Mouse (Mus musculus) intestine, postnatal 0 days (tissue): ENCODE data around the gene Atp2b1. TPM values are rescaled to one million over a fixed set of nuclear protein-coding genes. Genes with fewer than 3 reads are reported as not detected.

Experiments
- ATAC-seq: fragments of 200-750 bp; cut with Nextera tagmentation; 2 replicates; pipeline ENCODE4 v1.8.0; 2017; ENCODE audit warnings: mild to moderate bottlenecking, moderate TSS enrichment, moderate library complexity
- H3K27ac ChIP-seq: fragments of 300-500 bp; sonication (generic); 2 replicates; pipeline ENCODE4 v1.5.1; 2014; ENCODE audit warnings: mild to moderate bottlenecking, low read depth, low read length, moderate library complexity
- H3K27me3 ChIP-seq: fragments of 300-500 bp; sonication (generic); replicated peaks from 2 replicates; pipeline ENCODE4 v1.6.1; 2014; ENCODE audit warnings: low read length, mixed read lengths; ENCODE audit not compliant: control insufficient read depth, insufficient read depth
- H3K36me3 ChIP-seq: fragments of 300-500 bp; sonication (generic); 2 replicates; pipeline ENCODE4 v1.6.1; 2014; ENCODE audit warnings: mild to moderate bottlenecking, moderate library complexity; ENCODE audit not compliant: control insufficient read depth, insufficient read depth
- H3K4me1 ChIP-seq: fragments of 300-500 bp; sonication (generic); replicated peaks from 2 replicates; pipeline ENCODE4 v1.6.1; 2014; ENCODE audit warnings: antibody characterized with exemption, low read length, mixed read lengths; ENCODE audit not compliant: control insufficient read depth, insufficient read depth
- H3K4me2 ChIP-seq: fragments of 300-500 bp; sonication (generic); replicated peaks from 2 replicates; pipeline ENCODE4 v1.6.1; 2014; ENCODE audit warnings: low read depth, mild to moderate bottlenecking, moderate library complexity
- H3K4me3 ChIP-seq: fragments of 300-500 bp; sonication (generic); 2 replicates; pipeline ENCODE4 v1.5.1; 2014; ENCODE audit warnings: low read depth, low read length
- H3K9ac ChIP-seq: fragments of 300-500 bp; sonication (generic); 2 replicates; pipeline ENCODE4 v1.6.1; 2014; ENCODE audit warnings: mild to moderate bottlenecking, low read depth, low read length
- H3K9me3 ChIP-seq: fragments of 300-500 bp; sonication (generic); 2 replicates; pipeline ENCODE4 v1.6.1; 2016; ENCODE audit warnings: mixed run types; ENCODE audit not compliant: control insufficient read depth
- CTCF ChIP-seq: sonication (generic); IDR thresholded peaks from 2 replicates; pipeline ENCODE4 v1.5.1; 2016; ENCODE audit warnings: low read depth, mild to moderate bottlenecking, control low read depth, antibody characterized with exemption, moderate library complexity
- WGBS: fragments of 180-500 bp; shearing (Covaris S2); extraction: QIAGEN DNeasy Blood & Tissue Kit; methylation state at CpG from one replicate; pipeline ENCODE4 v1.1.7; 2014; 5-methylcytosine and 5-hydroxymethylcytosine counted together
- polyA plus RNA-seq: library from polyadenylated mRNA; unstranded; fragments of >200 nt; fragmentation: Nextera tagmentation; extraction: Ambion mirVana; gene quantifications from 2 replicates; pipeline ENCODE4 v1.2.1, GENCODE M21; 2015

Atp2b1 gene
- polyA plus RNA-seq, 1 experiment from 2014 or later: 179 TPM

DNA sequence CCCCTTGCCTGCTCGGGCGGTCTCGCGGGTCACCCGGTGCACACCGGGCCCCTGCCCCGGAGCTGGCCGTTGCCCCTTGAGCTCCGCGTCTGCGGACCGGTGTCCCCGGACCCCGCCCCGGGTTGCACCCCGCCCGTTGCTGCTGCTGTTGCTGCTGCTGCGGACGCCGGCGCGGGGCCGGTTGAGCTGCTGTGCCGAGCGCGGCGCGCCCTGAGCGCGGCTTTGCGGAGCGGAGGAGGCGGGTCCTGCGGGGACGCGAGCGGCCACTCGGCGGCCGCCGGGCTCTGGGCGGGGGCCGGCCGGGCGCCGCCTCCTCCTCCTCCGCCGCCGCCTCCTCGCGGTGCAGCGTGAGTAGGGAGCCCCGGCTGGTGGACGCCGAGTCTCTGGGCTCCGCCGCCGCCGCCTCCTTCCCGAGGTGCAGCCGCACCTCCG is 620 bp downstream of the Atp2b1 start:
- under 1% methylated on average over 35 of the region's 62 CpGs for WGBS
- no peaks in the 10 kb centered on the region for H3K27me3 ChIP-seq
- TF ChIP-seq CTCF: peak; percentile 57
- no peaks in the 10 kb centered on the region for H3K36me3 ChIP-seq
- peak overlapping the region; percentile 98 for H3K4me3 ChIP-seq
- peak overlapping the region; percentile 83 for H3K4me2 ChIP-seq
- H3K27ac ChIP-seq: peak overlapping the region; percentile 99
- 0 out of 2 replicates have a peak, but pooled peaks cover under 1% of the 10 kb centered on the region for H3K4me1 ChIP-seq
- peak; percentile 86 for ATAC-seq
- peak overlapping the region; percentile 96 for H3K9ac ChIP-seq
- no peaks in the 10 kb centered on the region for H3K9me3 ChIP-seq

DNA sequence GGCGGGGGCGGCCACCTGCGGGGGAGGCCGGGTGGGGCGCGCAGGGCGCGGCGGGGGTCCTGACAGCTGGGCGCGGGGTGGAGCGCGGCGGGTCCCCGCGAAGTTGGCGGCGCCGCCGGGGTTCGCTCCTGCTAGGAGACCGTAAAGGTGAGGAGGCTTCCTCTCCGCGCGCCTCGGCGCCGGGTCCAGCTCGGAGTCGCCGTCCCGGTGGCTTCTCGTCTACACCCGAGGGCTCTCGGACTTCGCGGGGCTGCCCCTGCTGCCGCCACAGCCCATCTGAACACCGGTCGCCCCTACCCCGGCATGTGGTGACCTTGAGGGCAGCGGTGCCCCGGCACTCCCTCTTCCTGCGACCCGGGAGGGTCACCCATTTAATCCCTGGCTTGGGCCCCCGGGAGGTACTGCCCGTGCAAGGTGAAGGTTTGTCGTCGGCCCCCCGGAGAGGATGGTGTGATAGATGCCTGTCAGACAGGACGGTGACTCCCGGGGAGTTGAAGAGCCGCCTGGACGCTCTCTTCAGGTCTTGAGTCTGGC is 1.3 kb downstream of the Atp2b1 start:
- Histone ChIP-seq H3K36me3 (no peaks in the 10 kb centered on the region), H3K4me2 (peak overlapping the region; percentile 83), H3K4me1 (0 out of 2 replicates have a peak, but pooled peaks cover 4% of the 10 kb centered on the region), H3K27ac (peak overlapping the region; percentile 99), H3K4me3 (peak overlapping the region; percentile 98), H3K9me3 (no peaks in the 10 kb centered on the region), H3K9ac (peak overlapping the region; percentile 96), H3K27me3 (no peaks in the 10 kb centered on the region)
- ATAC-seq: no peak
- WGBS: under 1% methylated on average over 45 of the region's 54 CpGs
- TF ChIP-seq CTCF: no peak

DNA sequence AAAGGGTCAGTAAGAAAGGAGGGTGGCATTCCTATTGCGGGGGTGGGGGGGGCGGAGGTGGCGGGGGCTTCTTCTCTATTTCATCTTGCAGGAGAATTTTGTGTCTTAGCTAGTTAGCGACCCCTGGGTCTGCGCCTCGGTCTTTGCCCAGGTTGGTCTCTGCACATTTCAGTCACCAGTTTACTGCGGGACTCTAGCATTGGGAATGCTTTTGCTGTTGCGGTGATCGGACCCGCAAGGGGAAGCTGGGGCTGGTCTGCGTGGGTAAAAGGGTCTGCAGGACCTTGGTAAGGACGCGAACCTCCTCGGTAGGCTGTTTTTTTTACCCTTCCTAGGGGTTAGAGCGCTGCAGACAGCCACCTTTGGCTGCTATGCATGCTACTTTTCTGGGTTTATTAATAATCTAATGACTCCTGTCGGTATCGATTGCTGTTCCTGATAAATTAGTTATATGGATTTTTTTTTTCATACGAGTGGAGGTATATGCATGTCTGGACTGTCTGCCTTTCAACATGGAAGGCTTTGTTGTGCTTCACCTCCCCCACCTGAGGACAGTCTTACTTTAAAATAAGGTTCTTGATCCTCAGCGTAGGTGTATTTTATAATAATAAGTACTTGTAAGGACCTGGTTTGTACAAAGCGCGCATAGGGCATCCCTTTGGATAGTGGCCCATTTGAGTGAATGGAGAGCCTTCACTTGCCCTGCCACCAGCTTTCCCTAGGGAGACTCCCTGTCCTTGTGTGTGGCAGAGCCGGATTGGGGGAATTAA is 2.0 kb downstream of the Atp2b1 start:
- Histone ChIP-seq H3K9me3 (no peaks in the 10 kb centered on the region), H3K4me3 (peak overlapping the region; percentile 98), H3K27ac (no peak overlapping the region), H3K27me3 (no peaks in the 10 kb centered on the region), H3K4me1 (0 out of 2 replicates have a peak, but pooled peaks cover 4% of the 10 kb centered on the region), H3K36me3 (no peaks in the 10 kb centered on the region), H3K9ac (peak overlapping the region; percentile 96), H3K4me2 (peak overlapping the region; percentile 83)
- TF ChIP-seq CTCF: 0 out of 2 replicates have a peak, but pooled peaks have one; percentile 5
- no peak for ATAC-seq
- WGBS: 7% methylated on average over 22 of the region's 22 CpGs

DNA sequence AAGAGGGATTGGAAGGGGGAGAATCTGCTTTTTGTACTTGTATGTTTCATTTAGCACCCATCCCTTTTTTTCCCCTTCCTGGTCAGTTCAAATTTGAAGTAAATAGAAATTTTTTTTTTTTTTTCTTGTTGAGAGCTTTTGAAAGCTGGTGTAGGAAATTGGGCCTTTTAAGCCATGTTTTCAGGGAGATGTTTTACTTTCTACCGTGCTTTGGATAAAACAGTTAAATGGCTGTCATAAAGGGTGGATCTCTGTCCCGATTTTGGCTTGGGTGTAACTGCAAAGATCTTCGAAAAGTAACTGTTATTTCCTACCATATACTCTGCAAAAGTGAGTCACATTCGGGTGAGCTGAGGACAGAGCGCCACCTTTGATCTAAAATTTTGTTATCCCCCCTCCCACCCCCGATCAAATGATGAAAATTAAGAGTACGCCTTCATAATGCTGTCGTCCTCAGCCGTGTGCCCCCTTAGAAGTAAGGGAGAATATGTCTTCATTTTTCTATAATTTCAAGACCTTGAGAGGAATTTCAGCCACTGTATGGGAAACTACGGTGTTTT is 2.7 kb downstream of the Atp2b1 start:
- 59% methylated on average over 10 of the region's 10 CpGs for WGBS
- no peaks in the 10 kb centered on the region for H3K27me3 ChIP-seq
- H3K4me1 ChIP-seq: 0 out of 2 replicates have a peak, but pooled peaks cover 4% of the 10 kb centered on the region
- ATAC-seq: no peak
- no peaks in the 10 kb centered on the region for H3K36me3 ChIP-seq
- H3K4me3 ChIP-seq: peak overlapping the region; percentile 98
- H3K9me3 ChIP-seq: no peaks in the 10 kb centered on the region
- H3K9ac ChIP-seq: peak overlapping the region; percentile 96
- H3K4me2 ChIP-seq: peak overlapping the region; percentile 83
- no peak for TF ChIP-seq CTCF
- no peak overlapping the region for H3K27ac ChIP-seq

DNA sequence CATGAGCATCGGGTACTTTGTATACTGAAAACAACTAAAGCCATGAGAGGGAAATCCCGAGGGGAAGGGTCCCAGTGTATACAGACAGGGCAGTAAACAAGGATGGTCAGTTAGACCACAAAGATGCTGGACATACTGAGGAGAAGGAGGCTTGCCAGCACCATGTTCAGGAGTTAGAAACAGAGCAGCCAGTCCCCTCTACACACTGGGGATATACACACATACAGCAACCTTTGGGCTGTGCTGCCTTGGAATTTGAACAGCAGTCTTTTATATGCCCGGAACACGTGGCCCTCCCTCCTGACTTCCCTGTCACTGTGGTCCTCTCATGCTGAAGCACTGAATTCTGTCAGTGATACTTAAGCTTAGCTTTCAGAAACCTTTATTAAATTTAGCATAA is 10.9 kb downstream of the Atp2b1 start:
- 39% methylated on average over 4 of the region's 4 CpGs for WGBS
- Histone ChIP-seq H3K9ac (no peak overlapping the region), H3K4me2 (no peak overlapping the region), H3K9me3 (no peaks in the 10 kb centered on the region), H3K4me1 (peaks cover 8% of the 10 kb centered on the region; the same call in 1 of the 2 replicates), H3K4me3 (no peak overlapping the region), H3K36me3 (no peaks in the 10 kb centered on the region), H3K27me3 (no peaks in the 10 kb centered on the region), H3K27ac (no peak overlapping the region)
- no peak for TF ChIP-seq CTCF
- ATAC-seq: peak; percentile 67

DNA sequence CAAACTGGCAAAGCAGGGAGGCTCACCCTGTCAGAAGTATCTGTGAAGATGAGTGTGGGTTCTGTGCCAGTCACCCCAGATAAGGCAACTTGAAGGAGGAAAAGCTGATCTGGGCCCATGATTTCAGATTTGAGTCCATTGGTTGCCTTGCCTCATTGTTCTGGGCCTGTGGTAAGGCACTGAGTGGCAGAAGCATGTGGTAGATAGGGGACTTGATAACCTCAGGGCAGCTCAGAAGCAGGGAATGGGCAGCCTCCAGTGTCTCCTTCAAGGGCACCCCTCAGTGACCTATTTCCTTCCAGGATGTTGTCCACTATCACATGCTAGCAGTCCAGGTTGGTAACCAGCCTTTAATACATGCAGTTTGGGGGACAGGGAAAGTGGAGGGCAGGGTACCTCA is 12.8 kb downstream of the Atp2b1 start:
- ATAC-seq: no peak
- H3K36me3 ChIP-seq: no peaks in the 10 kb centered on the region
- TF ChIP-seq CTCF: no peak
- no peak overlapping the region for H3K4me3 ChIP-seq
- no peak overlapping the region for H3K4me2 ChIP-seq
- H3K9me3 ChIP-seq: no peaks in the 10 kb centered on the region
- H3K27me3 ChIP-seq: no peaks in the 10 kb centered on the region
- no peak overlapping the region for H3K9ac ChIP-seq
- H3K27ac ChIP-seq: no peak overlapping the region
- H3K4me1 ChIP-seq: peaks cover 11% of the 10 kb centered on the region; the same call in 1 of the 2 replicates
